Mouse (Mus musculus) intestine, embryonic 14.5 days (tissue): ENCODE results near the gene Map4k4. TPM values are rescaled to one million over a fixed set of nuclear protein-coding genes. Genes with fewer than 3 reads are reported as not detected.

ENCODE experiments used
- ATAC-seq: fragments of 200-750 bp; cut with Nextera tagmentation; replicated peaks from 2 replicates; pipeline ENCODE4 v1.8.0; 2017; ENCODE audit warnings: low read depth, moderate number of reproducible peaks, moderate TSS enrichment, moderate library complexity; ENCODE audit not compliant: low FRiP score, low TSS enrichment
- DNase-seq: peaks from one replicate; pipeline ENCODE4 v3.0.0-alpha.2; 2018; ENCODE audit warnings: low spot score
- H3K27ac ChIP-seq: fragments of 300-500 bp; sonication (generic); 2 replicates; pipeline ENCODE4 v1.5.1; 2014; ENCODE audit warnings: low read depth, mild to moderate bottlenecking, control low read depth
- H3K27me3 ChIP-seq: fragments of 300-500 bp; sonication (generic); replicated peaks from 2 replicates; pipeline ENCODE4 v1.6.1; 2014; ENCODE audit warnings: low read length, control low read depth; ENCODE audit not compliant: control insufficient read depth, insufficient read depth
- H3K36me3 ChIP-seq: fragments of 300-500 bp; sonication (generic); 2 replicates; pipeline ENCODE4 v1.6.1; 2014; ENCODE audit warnings: low read length, control low read depth; ENCODE audit not compliant: control insufficient read depth, insufficient read depth
- H3K4me1 ChIP-seq: fragments of 300-500 bp; sonication (generic); replicated peaks from 2 replicates; pipeline ENCODE4 v1.6.1; 2014; ENCODE audit warnings: low read length, control low read depth, mixed read lengths; ENCODE audit not compliant: control insufficient read depth, insufficient read depth
- H3K4me2 ChIP-seq: fragments of 300-500 bp; sonication (generic); 2 replicates; pipeline ENCODE4 v1.6.1; 2014; ENCODE audit warnings: low read length
- H3K4me3 ChIP-seq: fragments of 300-500 bp; sonication (generic); 2 replicates; pipeline ENCODE4 v1.5.1; 2014; ENCODE audit warnings: low read depth, low read length, control low read depth, mixed read lengths
- H3K9ac ChIP-seq: fragments of 300-500 bp; sonication (generic); 2 replicates; pipeline ENCODE4 v1.6.1; 2014; ENCODE audit warnings: mild to moderate bottlenecking, low read length
- H3K9me3 ChIP-seq: fragments of 300-500 bp; sonication (generic); 2 replicates; pipeline ENCODE4 v1.6.1; 2016; ENCODE audit warnings: low read length, control low read depth; ENCODE audit not compliant: control insufficient read depth
- WGBS: fragments of 180-500 bp; shearing (Covaris S2); extraction: QIAGEN DNeasy Blood & Tissue Kit; methylation state at CpG from one replicate; pipeline ENCODE4 v1.1.7; 2014; 5-methylcytosine and 5-hydroxymethylcytosine counted together
- polyA plus RNA-seq: library from polyadenylated mRNA; unstranded; fragments of >200 nt; fragmentation: Nextera tagmentation; extraction: Ambion mirVana; gene quantifications from 2 replicates; pipeline ENCODE4 v1.2.1, GENCODE M21; 2014

Gene Map4k4
- polyA plus RNA-seq, 1 experiment from 2014 or later, result 35.4 TPM

- Histone ChIP-seq H3K4me2 (no peak overlapping the region), H3K27ac (no peak overlapping the region; the same call in 1 of the 2 replicates), H3K4me1 (peaks cover 79% of the 10 kb centered on the region), H3K9me3 (no peaks in the 10 kb centered on the region), H3K36me3 (no peaks in the 10 kb centered on the region), H3K4me3 (no peak overlapping the region), H3K9ac (no peak overlapping the region), H3K27me3 (no peaks in the 10 kb centered on the region)
- 45% methylated on average over 5 of the region's 5 CpGs for WGBS
- ATAC-seq (no peak), DNase-seq (no peak)
Observed at GRCm38 (mm10) chr1:39944306-39944971, 43.7 kb downstream of the Map4k4 start.

- Histone ChIP-seq H3K4me2 (no peak overlapping the region), H3K27ac (no peak overlapping the region)
Observed at GRCm38 (mm10) chr1:39944972-39945323, 44.2 kb downstream of the Map4k4 start.

DNA sequence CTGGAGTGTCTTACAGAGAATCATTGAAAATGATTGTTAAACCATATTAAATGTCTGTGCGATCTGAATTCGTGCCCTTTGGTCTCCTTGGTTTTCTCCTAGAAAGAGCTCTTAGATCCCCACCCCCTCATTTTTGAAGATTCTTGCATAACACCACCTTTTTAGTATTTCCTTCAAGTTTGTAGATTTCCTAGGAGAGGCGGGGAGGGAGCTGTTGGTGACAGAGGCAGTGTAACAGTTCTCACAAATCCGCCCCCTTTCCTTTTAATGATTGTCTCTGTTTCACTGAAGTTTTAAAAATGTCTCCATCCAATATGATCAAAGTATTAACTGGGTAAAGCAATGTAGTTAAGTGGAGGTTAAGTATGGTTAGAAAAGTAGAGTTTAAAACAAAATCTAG, 45.7 kb downstream of the Map4k4 start:
- Histone ChIP-seq H3K9me3 (no peaks in the 10 kb centered on the region), H3K4me1 (peaks cover 77% of the 10 kb centered on the region), H3K27me3 (no peaks in the 10 kb centered on the region), H3K36me3 (no peaks in the 10 kb centered on the region), H3K4me2 (no peak overlapping the region), H3K9ac (no peak overlapping the region), H3K4me3 (no peak overlapping the region), H3K27ac (no peak overlapping the region)
- ATAC-seq (no peak), DNase-seq (no peak)
- 70% methylated on average over 4 of the region's 4 CpGs for WGBS

More at GRCm38 (mm10) chr1:39944972-39945323, 44.2 kb downstream of the Map4k4 start:
- Histone ChIP-seq H3K9me3 (no peaks in the 10 kb centered on the region), H3K4me3 (no peak overlapping the region), H3K27me3 (no peaks in the 10 kb centered on the region), H3K4me1 (peaks cover 81% of the 10 kb centered on the region), H3K36me3 (no peaks in the 10 kb centered on the region), H3K9ac (no peak overlapping the region)
- DNase-seq (no peak), ATAC-seq (no peak)
- 38% methylated on average over 4 of the region's 4 CpGs for WGBS

- Histone ChIP-seq H3K4me1 (peaks cover 73% of the 10 kb centered on the region), H3K4me3 (no peak overlapping the region), H3K27me3 (no peaks in the 10 kb centered on the region), H3K9ac (no peak overlapping the region), H3K36me3 (no peaks in the 10 kb centered on the region), H3K9me3 (no peaks in the 10 kb centered on the region), H3K27ac (peak overlapping the region; percentile 44; the same call in 1 of the 2 replicates), H3K4me2 (no peak overlapping the region)
- ATAC-seq, result no peak
- no peak for DNase-seq
- WGBS, result 70% methylated on average over 6 of the region's 6 CpGs
Observed at GRCm38 (mm10) chr1:39947179-39947578, 46.5 kb downstream of the Map4k4 start.

GRCm38 (mm10) chr1:39947701-39948359, 47.1 kb downstream of the Map4k4 start:
- Histone ChIP-seq H3K36me3 (no peaks in the 10 kb centered on the region), H3K4me2 (no peak overlapping the region), H3K27ac (no peak overlapping the region), H3K27me3 (no peaks in the 10 kb centered on the region), H3K9ac (no peak overlapping the region), H3K9me3 (no peaks in the 10 kb centered on the region), H3K4me1 (peaks cover 73% of the 10 kb centered on the region), H3K4me3 (no peak overlapping the region)
- DNase-seq (no peak), ATAC-seq (peak; percentile 46)
- WGBS, result 58% methylated on average over 6 of the region's 6 CpGs

- H3K4me2 ChIP-seq, result no peak overlapping the region
- no peak overlapping the region for H3K27ac ChIP-seq
- 16% methylated on average over 5 of the region's 5 CpGs for WGBS
Observed at GRCm38 (mm10) chr1:39949205-39949604, 48.5 kb downstream of the Map4k4 start.

GRCm38 (mm10) chr1:39949790-39950462, 49.2 kb downstream of the Map4k4 start:
- no peak for ATAC-seq
- Histone ChIP-seq H3K4me1 (peaks cover 73% of the 10 kb centered on the region), H3K27ac (no peak overlapping the region), H3K27me3 (no peaks in the 10 kb centered on the region), H3K9ac (no peak overlapping the region), H3K9me3 (no peaks in the 10 kb centered on the region), H3K36me3 (no peaks in the 10 kb centered on the region), H3K4me2 (no peak overlapping the region), H3K4me3 (no peak overlapping the region)
- DNase-seq, result no peak
- whole genome bisulfite sequencing, result 38% methylated on average over 10 of the region's 10 CpGs

More at GRCm38 (mm10) chr1:39949205-39949604, 48.5 kb downstream of the Map4k4 start:
- ATAC-seq (no peak), DNase-seq (no peak)
- no peak overlapping the region for H3K4me3 ChIP-seq
- no peak overlapping the region for H3K9ac ChIP-seq
- no peaks in the 10 kb centered on the region for H3K9me3 ChIP-seq
- peaks cover 75% of the 10 kb centered on the region for H3K4me1 ChIP-seq
- no peaks in the 10 kb centered on the region for H3K27me3 ChIP-seq
- no peaks in the 10 kb centered on the region for H3K36me3 ChIP-seq

GRCm38 (mm10) chr1:39950590-39950989, 49.9 kb downstream of the Map4k4 start:
- Histone ChIP-seq H3K36me3 (no peaks in the 10 kb centered on the region), H3K9ac (no peak overlapping the region), H3K27me3 (no peaks in the 10 kb centered on the region), H3K27ac (no peak overlapping the region), H3K4me1 (peaks cover 69% of the 10 kb centered on the region), H3K4me2 (no peak overlapping the region), H3K4me3 (no peak overlapping the region), H3K9me3 (no peaks in the 10 kb centered on the region)
- no peak for DNase-seq
- WGBS, result 39% methylated on average over 3 of the region's 3 CpGs
- no peak for ATAC-seq
